In genomic region chr17:84568807-84569206, GRCm38 (mm10) we compare ENCODE assay signal across 34 mouse cellular contexts. TPM values are rescaled to one million over a fixed set of nuclear protein-coding genes. Genes with fewer than 3 reads are reported as not detected.
"Had no signal": no experiment of that assay in that cellular context is flagged by ENCODE, and none has a peak within 500 bp of the region (broad histone marks: within the 10 kb centered on the region; RNA-seq: fewer than 3 reads in every experiment).

No protein-coding gene starts in this region.

- H3K36me3 ChIP-seq: liver, embryonic 12.5 days; liver, embryonic 13.5 days; liver, embryonic 15.5 days; midbrain, embryonic 15.5 days; neural tube, embryonic 12.5 days had no signal

- H3K27me3 ChIP-seq: limb, embryonic 12.5 days; limb, embryonic 13.5 days; limb, embryonic 15.5 days; liver, embryonic 12.5 days; liver, embryonic 13.5 days; liver, embryonic 15.5 days; lung, embryonic 15.5 days; midbrain, embryonic 12.5 days; midbrain, embryonic 13.5 days; midbrain, embryonic 15.5 days; neural tube, embryonic 12.5 days had no signal

- ATAC-seq: liver, embryonic 12.5 days; liver, postnatal 0 days; lung, postnatal 0 days; midbrain, embryonic 13.5 days; midbrain, embryonic 15.5 days; midbrain, embryonic 16.5 days had no signal

- DNase-seq: left cerebral cortex, postnatal 4 days; liver; liver, embryonic 13.5 days; liver, postnatal 0 days; lung, adult 18-20 months; lung, adult 2 months; lung, embryonic 14.5 days; lung, postnatal 10 days; lung, postnatal 14 days; lung, postnatal 36 days; lung, postnatal 4 days; midbrain, embryonic 14.5 days had no signal

- H3K4me2 ChIP-seq: limb, embryonic 12.5 days; limb, embryonic 13.5 days; limb, embryonic 15.5 days; liver, embryonic 11.5 days; liver, embryonic 12.5 days; liver, embryonic 13.5 days; liver, embryonic 15.5 days; lung, embryonic 14.5 days; lung, embryonic 15.5 days; midbrain, embryonic 11.5 days; midbrain, embryonic 12.5 days; midbrain, embryonic 13.5 days; midbrain, embryonic 15.5 days; neural tube, embryonic 12.5 days had no signal

- H3K9me3 ChIP-seq: limb, embryonic 10.5 days; limb, embryonic 12.5 days; limb, embryonic 13.5 days; limb, embryonic 15.5 days; liver, embryonic 12.5 days; liver, embryonic 13.5 days; liver, embryonic 15.5 days; lung, embryonic 15.5 days; megakaryocyte, embryonic 14.5 days; midbrain, embryonic 10.5 days; midbrain, embryonic 12.5 days; midbrain, embryonic 13.5 days; midbrain, embryonic 15.5 days; neural tube, embryonic 12.5 days had no signal

- H3K27ac ChIP-seq: limb, embryonic 10.5 days; limb, embryonic 12.5 days; limb, embryonic 13.5 days; limb, embryonic 15.5 days; liver, embryonic 12.5 days; liver, embryonic 13.5 days; liver, embryonic 14.5 days; liver, embryonic 15.5 days; lung, embryonic 15.5 days; macrophage; midbrain, embryonic 10.5 days; midbrain, embryonic 12.5 days; midbrain, embryonic 13.5 days; midbrain, embryonic 15.5 days; neural tube, embryonic 12.5 days had no signal

- H3K9ac ChIP-seq: limb, embryonic 12.5 days; limb, embryonic 13.5 days; limb, embryonic 15.5 days; liver, embryonic 12.5 days; liver, embryonic 13.5 days; liver, embryonic 14.5 days; liver, embryonic 15.5 days; liver, postnatal 0 days; lung, embryonic 14.5 days; lung, embryonic 15.5 days; midbrain, embryonic 12.5 days; midbrain, embryonic 13.5 days; midbrain, embryonic 15.5 days; neural tube, embryonic 12.5 days had no signal

- H3K4me3 ChIP-seq: limb, embryonic 10.5 days; limb, embryonic 12.5 days; limb, embryonic 13.5 days; limb, embryonic 15.5 days; liver, embryonic 12.5 days; liver, embryonic 13.5 days; liver, embryonic 15.5 days; lung, embryonic 15.5 days; megakaryocyte, embryonic 14.5 days; midbrain, embryonic 10.5 days; midbrain, embryonic 12.5 days; midbrain, embryonic 13.5 days; midbrain, embryonic 15.5 days; myocyte; neural tube, embryonic 12.5 days had no signal

- H3K4me1 ChIP-seq: limb, embryonic 12.5 days; limb, embryonic 15.5 days; liver, embryonic 12.5 days; liver, embryonic 13.5 days; megakaryocyte, embryonic 14.5 days; midbrain, embryonic 15.5 days had no signal

RNA-seq across cellular contexts. Expression of gene Plekhh2, which starts 57.1 kb away (rescaled TPM):
- total RNA-seq: megakaryocyte-erythroid progenitor cell, adult 5-6 weeks; monocyte, adult 5-6 weeks had no signal
